In genomic region chr16:13902888-13903483, GRCm38 (mm10) we compare ENCODE assay signal across 8 mouse cellular contexts. TPM values are rescaled to one million over a fixed set of nuclear protein-coding genes. Genes with fewer than 3 reads are reported as not detected.
A peak's percentile ranks its signal among the peaks of the same experiment; 100 is the strongest.
DNase-seq lines count a peak whose midpoint lies in the region; ATAC-seq and TF ChIP-seq lines count a peak whose summit lies in the region.

Pdxdc1 (minus strand) TSS chr16:13903131.
Mpv17l (plus strand) TSS chr16:13903161.

- peaks cover 38% of the 10 kb centered on the region for H3K79me3 ChIP-seq in C2C12 (ENCODE audit: low read depth)

- peak within 1 kb of the TSS; percentile 85 for H3K27ac ChIP-seq in heart, embryonic 11.5 days (ENCODE audit: low read depth, low read length)
- H3K27ac ChIP-seq in kidney, embryonic 16.5 days (ENCODE audit: low read length), result peak within 1 kb of the TSS; percentile 86
- H3K27ac ChIP-seq in liver, adult 2 months (replicated peaks; ENCODE audit: insufficient read depth, low read depth, low read length), result peak within 1 kb of the TSS; percentile 80

- no peak for TF ChIP-seq CTCF in C2C12 (IDR thresholded peaks at IDR 0.05; ENCODE audit: control insufficient read depth, insufficient read depth, insufficient read length)
- no peak for TF ChIP-seq CTCF in brain, embryonic 14.5 days (IDR thresholded peaks at IDR 0.05; ENCODE audit: borderline replicate concordance, extremely low read depth, insufficient read depth, insufficient read length)
- TF ChIP-seq CTCF in liver, adult 2 months (IDR thresholded peaks at IDR 0.05; ENCODE audit: low read depth, low read length), result no peak

- H3K4me1 ChIP-seq in erythroblast, embryonic 14.5 days (ENCODE audit: control insufficient read depth), result peaks cover 33% of the 10 kb centered on the region
- peaks cover 10% of the 10 kb centered on the region for H3K4me1 ChIP-seq in heart, embryonic 11.5 days (ENCODE audit: control insufficient read depth, insufficient read depth, low read length)
- H3K4me1 ChIP-seq in kidney, embryonic 16.5 days (ENCODE audit: insufficient read depth, low read length), result peaks cover 14% of the 10 kb centered on the region
- H3K4me1 ChIP-seq in liver, adult 2 months (ENCODE audit: control insufficient read depth, insufficient read depth, low read length), result peaks cover 11% of the 10 kb centered on the region

- under 1% methylated on average over 48 of the region's 57 CpGs for WGBS in heart, embryonic 11.5 days (ENCODE audit: insufficient replicate concordance)
- WGBS in kidney, embryonic 16.5 days, result under 1% methylated on average over 54 of the region's 57 CpGs
- WGBS in liver, adult 2 months, result 1% methylated on average over 49 of the region's 57 CpGs

- H3K79me2 ChIP-seq in C2C12 (ENCODE audit: control insufficient read depth, insufficient read depth), result peaks cover 61% of the 10 kb centered on the region
- peaks cover 24% of the 10 kb centered on the region; the same call in 1 of the 2 replicates for H3K79me2 ChIP-seq in liver, adult 2 months (ENCODE audit: control insufficient read depth, insufficient read depth, low read length)
- peaks cover 54% of the 10 kb centered on the region for H3K79me2 ChIP-seq in myocyte (ENCODE audit: control insufficient read depth, insufficient read depth)

- H3K36me3 ChIP-seq in C2C12 (ENCODE audit: control insufficient read depth, insufficient read depth), result peaks cover 6% of the 10 kb centered on the region
- H3K36me3 ChIP-seq in erythroblast, embryonic 14.5 days (ENCODE audit: control insufficient read depth), result no peaks in the 10 kb centered on the region; the same call in 1 of the 2 replicates
- H3K36me3 ChIP-seq in heart, embryonic 11.5 days (ENCODE audit: control insufficient read depth, insufficient read depth, low read length), result no peaks in the 10 kb centered on the region
- peaks cover 3% of the 10 kb centered on the region; the same call in 1 of the 2 replicates for H3K36me3 ChIP-seq in kidney, embryonic 16.5 days (ENCODE audit: insufficient read depth, low read length)
- H3K36me3 ChIP-seq in liver, adult 2 months (ENCODE audit: control insufficient read depth, insufficient read depth, low read length), result peaks cover 3% of the 10 kb centered on the region
- H3K36me3 ChIP-seq in myocyte (ENCODE audit: control insufficient read depth, insufficient read depth), result no peaks in the 10 kb centered on the region
- no peaks in the 10 kb centered on the region for H3K36me3 ChIP-seq in splenic B cell, adult 2 months (ENCODE audit: control insufficient read depth, insufficient read depth, low read length, poor library complexity, severe bottlenecking)

- no peaks in the 10 kb centered on the region for H3K9me3 ChIP-seq in erythroblast, embryonic 14.5 days (ENCODE audit: control insufficient read depth, low read length)
- no peaks in the 10 kb centered on the region for H3K9me3 ChIP-seq in heart, embryonic 11.5 days (replicated peaks; ENCODE audit: control insufficient read depth, low read length)
- no peaks in the 10 kb centered on the region for H3K9me3 ChIP-seq in kidney, embryonic 16.5 days (ENCODE audit: low read length)

- H3K4me3 ChIP-seq in C2C12 (ENCODE audit: insufficient read depth, poor library complexity, severe bottlenecking) (peak within 1 kb of the TSS; percentile 74), myocyte (peak within 1 kb of the TSS; percentile 81)
- peak within 1 kb of the TSS; percentile 95 for H3K4me3 ChIP-seq in erythroblast, embryonic 14.5 days (replicated peaks)
- peak within 1 kb of the TSS; percentile 83 for H3K4me3 ChIP-seq in heart, embryonic 11.5 days (ENCODE audit: low read depth, low read length)
- peak within 1 kb of the TSS; percentile 65 for H3K4me3 ChIP-seq in kidney, embryonic 16.5 days (ENCODE audit: low read length)
- peak within 1 kb of the TSS; percentile 92 for H3K4me3 ChIP-seq in liver, adult 2 months (ENCODE audit: insufficient read depth, low read depth, low read length)

- H3K4me2 ChIP-seq in heart, embryonic 11.5 days, result peak within 1 kb of the TSS; percentile 71
- peak within 1 kb of the TSS; percentile 80 for H3K4me2 ChIP-seq in kidney, embryonic 16.5 days (replicated peaks; ENCODE audit: low read depth, low read length)
- peak within 1 kb of the TSS; percentile 92 for H3K4me2 ChIP-seq in myocyte (ENCODE audit: low read depth)

- peak within 1 kb of the TSS; percentile 87 for H3K9ac ChIP-seq in heart, embryonic 11.5 days (ENCODE audit: low read depth, low read length)
- peak within 1 kb of the TSS; percentile 77 for H3K9ac ChIP-seq in kidney, embryonic 16.5 days (replicated peaks; ENCODE audit: low read length)
- peak within 1 kb of the TSS; percentile 90 for H3K9ac ChIP-seq in liver, adult 2 months (ENCODE audit: low read depth, low read length)

- peak; percentile 99 for DNase-seq in brain, embryonic 14.5 days (ENCODE audit: low read depth)
- DNase-seq in liver, adult 2 months (ENCODE audit: extremely low read depth, low read depth, low spot score), result peak; percentile 90
- peak; percentile 97 for DNase-seq in splenic B cell, adult 2 months (ENCODE audit: low read depth, low spot score)

- H3K27me3 ChIP-seq in C2C12 (ENCODE audit: control insufficient read depth, insufficient read depth, insufficient read length) (no peaks in the 10 kb centered on the region), myocyte (ENCODE audit: control insufficient read depth, insufficient read depth, insufficient read length) (no peaks in the 10 kb centered on the region)
- H3K27me3 ChIP-seq in erythroblast, embryonic 14.5 days (ENCODE audit: control insufficient read depth), result no peaks in the 10 kb centered on the region
- no peaks in the 10 kb centered on the region for H3K27me3 ChIP-seq in heart, embryonic 11.5 days (ENCODE audit: control insufficient read depth, insufficient read depth, low read length)
- no peaks in the 10 kb centered on the region for H3K27me3 ChIP-seq in kidney, embryonic 16.5 days (ENCODE audit: insufficient read depth, low read length)
- no peaks in the 10 kb centered on the region for H3K27me3 ChIP-seq in liver, adult 2 months (ENCODE audit: control insufficient read depth, insufficient read depth, low read length)
- no peaks in the 10 kb centered on the region for H3K27me3 ChIP-seq in splenic B cell, adult 2 months (ENCODE audit: control insufficient read depth, insufficient read depth, low read length, poor library complexity, severe bottlenecking)

- TF ChIP-seq POLR2A in brain, embryonic 14.5 days (IDR thresholded peaks at IDR 0.05; ENCODE audit: borderline replicate concordance, extremely low read depth, insufficient read depth, insufficient read length, poor library complexity, severe bottlenecking), result peak; percentile 58
- peak; percentile 81 for TF ChIP-seq POLR2A in liver, adult 2 months (IDR thresholded peaks at IDR 0.05; ENCODE audit: extremely low read depth, insufficient read depth, low read length)
- peak; percentile 79 for TF ChIP-seq POLR2A in myocyte (IDR thresholded peaks at IDR 0.05; ENCODE audit: insufficient read length, low read depth)

- ATAC-seq in heart, embryonic 11.5 days (replicated peaks; ENCODE audit: insufficient number of reproducible peaks, low FRiP score, low TSS enrichment), result peak; percentile 96
- ATAC-seq in kidney, embryonic 16.5 days (ENCODE audit: low FRiP score, low TSS enrichment), result peak; percentile 98

- H3ac ChIP-seq in C2C12 (ENCODE audit: control insufficient read depth, insufficient read length, low read depth) (peak within 1 kb of the TSS; percentile 78), myocyte (ENCODE audit: control insufficient read depth, insufficient read length) (peak within 1 kb of the TSS; percentile 76)

TF ChIP-seq in C2C12, 6 proteins besides CTCF, POLR2A, EP300 and RAD21:
- TF ChIP-seq USF1 (IDR thresholded peaks at IDR 0.05; ENCODE audit: low read depth) (no peak), MAX (IDR thresholded peaks at IDR 0.05) (no peak), MYOD1 (IDR thresholded peaks at IDR 0.05; ENCODE audit: control insufficient read depth, insufficient read length, low read depth) (no peak), CEBPB (IDR thresholded peaks at IDR 0.05; ENCODE audit: low read depth) (no peak), FOSL1 (IDR thresholded peaks at IDR 0.05; ENCODE audit: insufficient read depth, low read length, poor library complexity, severe bottlenecking) (no peak), MYOG (IDR thresholded peaks at IDR 0.05; ENCODE audit: control insufficient read depth, extremely low read depth, insufficient read length) (no peak)
TF ChIP-seq in C2C12: peak in this region for 0.

TF ChIP-seq in myocyte, 11 proteins besides CTCF, POLR2A, EP300 and RAD21:
- TF ChIP-seq MYOG (IDR thresholded peaks at IDR 0.05; ENCODE audit: control insufficient read depth in 1 of 3, insufficient read depth in 1 of 3, insufficient read length in 2 of 3, low read depth in 2 of 3) (peak in 1 of 3 experiments; percentile 19), POLR2AphosphoS2 (IDR thresholded peaks at IDR 0.05; ENCODE audit: insufficient read length, low read depth) (peak; percentile 72), MYOD1 (IDR thresholded peaks at IDR 0.05; ENCODE audit: control insufficient read depth in 1 of 3, insufficient read length in 2 of 3, low read depth in 2 of 3) (no peak)

RNA-seq across cellular contexts. Expression of gene Pdxdc1, which starts in this region (rescaled TPM):
- polyA plus RNA-seq in C2C12 (2012; fragmentation: generic; extraction: Trizol), result 36.0 TPM
- 45.8 and 57.9 TPM in 2 replicates for polyA plus RNA-seq in brain, embryonic 14.5 days (2012; rRNA removed)
- polyA plus RNA-seq in erythroblast, embryonic 14.5 days (2012), result 0.52 and 0.77 TPM in 2 replicates
- polyA plus RNA-seq in heart, embryonic 11.5 days (2014; fragmentation: Nextera tagmentation; extraction: Ambion mirVana), result 64.6 and 74.2 TPM in 2 replicates
- polyA plus RNA-seq in kidney, embryonic 16.5 days (2015; fragmentation: Nextera tagmentation; extraction: Ambion mirVana), result 87.7 and 88.5 TPM in 2 replicates
- total RNA-seq in liver, adult 2 months (2014; rRNA removed), result 102 and 112 TPM in 2 replicates
- 41.4 and 45.5 TPM in 2 replicates for polyA plus RNA-seq in liver, adult 2 months (2012; rRNA removed)
- polyA plus RNA-seq in myocyte (2012; fragmentation: generic; extraction: Trizol), result 57.0 TPM

RNA-seq across cellular contexts. Expression of gene Mpv17l, which starts in this region (rescaled TPM):
- 0.51 TPM for polyA plus RNA-seq in C2C12 (2012; fragmentation: generic; extraction: Trizol)
- polyA plus RNA-seq in brain, embryonic 14.5 days (2012; rRNA removed), result 9.6 and 12.6 TPM in 2 replicates
- polyA plus RNA-seq in erythroblast, embryonic 14.5 days (2012), result not detected in 2 replicates
- polyA plus RNA-seq in heart, embryonic 11.5 days (2014; fragmentation: Nextera tagmentation; extraction: Ambion mirVana), result 1.6 and 2.1 TPM in 2 replicates
- polyA plus RNA-seq in kidney, embryonic 16.5 days (2015; fragmentation: Nextera tagmentation; extraction: Ambion mirVana), result 9.5 and 12.4 TPM in 2 replicates
- 30.6 and 35.9 TPM in 2 replicates for total RNA-seq in liver, adult 2 months (2014; rRNA removed)
- polyA plus RNA-seq in liver, adult 2 months (2012; rRNA removed), result 26.2 and 29.8 TPM in 2 replicates
- polyA plus RNA-seq in myocyte (2012; fragmentation: generic; extraction: Trizol), result 0.88 TPM

Comparison
In these comparisons a context has a peak if more than half of its experiments do, and no peak if none do; other contexts are left out.
1. Peak in every context shown above with its lines: DNase-seq, ATAC-seq, H3K4me3 ChIP-seq and H3K27ac ChIP-seq.
2. RNA of gene Pdxdc1 (polyA plus RNA-seq): 87.7 to 88.5 TPM in kidney, embryonic 16.5 days, 64.6 to 74.2 TPM in heart, embryonic 11.5 days, 45.8 to 57.9 TPM in brain, embryonic 14.5 days, 57.0 TPM in myocyte (single experiment), 41.4 to 45.5 TPM in liver, adult 2 months and 36.0 TPM in C2C12 (single experiment); 0.52 to 0.77 TPM in erythroblast, embryonic 14.5 days; every median in the first group is over 10 times any median in the second.